11 mouse cellular contexts compared by ENCODE assay signal in genomic region chr10:43172066-43172465, GRCm38 (mm10). TPM values are rescaled to one million over a fixed set of nuclear protein-coding genes. Genes with fewer than 3 reads are reported as not detected.
DNase-seq lines count a peak whose midpoint lies in the region; ATAC-seq lines count a peak whose summit lies in the region.
"Had no signal": no experiment of that assay in that cellular context is flagged by ENCODE, and none has a peak within 500 bp of the region (broad histone marks: within the 10 kb centered on the region; RNA-seq: fewer than 3 reads in every experiment).

No protein-coding gene starts in this region.

- H3K4me1 ChIP-seq in embryonic facial prominence, embryonic 12.5 days: peaks cover 17% of the 10 kb centered on the region
- H3K4me1 ChIP-seq in hindbrain, embryonic 13.5 days (replicated peaks): peaks cover 53% of the 10 kb centered on the region
- peaks cover 31% of the 10 kb centered on the region for H3K4me1 ChIP-seq in midbrain, embryonic 16.5 days (ENCODE audit: control insufficient read depth, insufficient read depth, low read length)

- WGBS in embryonic facial prominence, embryonic 12.5 days: 2% methylated on average over 7 of the region's 7 CpGs
- 3% methylated on average over 7 of the region's 7 CpGs for WGBS in hindbrain, embryonic 13.5 days
- WGBS in midbrain, embryonic 16.5 days: 7% methylated on average over 7 of the region's 7 CpGs

- 0 out of 2 replicates have a peak overlapping the region, but pooled peaks have one; percentile 30 for H3K27ac ChIP-seq in embryonic facial prominence, embryonic 12.5 days
- no peak overlapping the region for H3K27ac ChIP-seq in hindbrain, embryonic 13.5 days
- no peak overlapping the region for H3K27ac ChIP-seq in midbrain, embryonic 16.5 days (ENCODE audit: low read length)

- peak; percentile 22 for DNase-seq in heart, adult 8-10 months (ENCODE audit: low spot score)
- no peak for DNase-seq in heart, postnatal 25 days (ENCODE audit: low spot score)
- no peak for DNase-seq in adrenal gland, adult 2 months
- no peak for DNase-seq in frontal cortex, postnatal 25 days (ENCODE audit: low spot score in 2 of 2)
- no peak for DNase-seq in lung, postnatal 25 days (ENCODE audit: low spot score)
- DNase-seq: kidney, postnatal 4 days had no signal

- no peaks in the 10 kb centered on the region for H3K36me3 ChIP-seq in embryonic facial prominence, embryonic 12.5 days
- no peaks in the 10 kb centered on the region for H3K36me3 ChIP-seq in hindbrain, embryonic 13.5 days
- H3K36me3 ChIP-seq in midbrain, embryonic 16.5 days (ENCODE audit: control insufficient read depth, insufficient read depth, low read length): no peaks in the 10 kb centered on the region

- no peaks in the 10 kb centered on the region for H3K9me3 ChIP-seq in embryonic facial prominence, embryonic 12.5 days
- H3K9me3 ChIP-seq in hindbrain, embryonic 13.5 days: no peaks in the 10 kb centered on the region
- H3K9me3 ChIP-seq in midbrain, embryonic 16.5 days (replicated peaks; ENCODE audit: control insufficient read depth, low read length, poor library complexity, severe bottlenecking): no peaks in the 10 kb centered on the region

- H3K4me2 ChIP-seq in embryonic facial prominence, embryonic 12.5 days (replicated peaks): peak overlapping the region; percentile 84
- peak overlapping the region; percentile 88 for H3K4me2 ChIP-seq in hindbrain, embryonic 13.5 days
- peak overlapping the region; percentile 82 for H3K4me2 ChIP-seq in midbrain, embryonic 16.5 days (ENCODE audit: low read length)

- no peak for ATAC-seq in embryonic facial prominence, embryonic 12.5 days (ENCODE audit: insufficient number of reproducible peaks, insufficient read depth, low FRiP score, low TSS enrichment)
- ATAC-seq in hindbrain, embryonic 13.5 days (ENCODE audit: low FRiP score): no peak
- ATAC-seq in midbrain, embryonic 16.5 days: no peak

- intact Hi-C loops in heart, postnatal 25 days (cut with DNase I): loop anchor here (5.0 kb wide), 4 partner anchors 100 to 200 kb away; no protein-coding TSS in a partner anchor

- no peaks in the 10 kb centered on the region; the same call in 1 of the 2 replicates for H3K27me3 ChIP-seq in embryonic facial prominence, embryonic 12.5 days
- H3K27me3 ChIP-seq in hindbrain, embryonic 13.5 days: 0 out of 2 replicates have a peak, but pooled peaks cover 3% of the 10 kb centered on the region
- no peaks in the 10 kb centered on the region for H3K27me3 ChIP-seq in midbrain, embryonic 16.5 days (ENCODE audit: control insufficient read depth, insufficient read depth, low read depth, low read length)

- peak overlapping the region; percentile 73 for H3K4me3 ChIP-seq in embryonic facial prominence, embryonic 12.5 days
- peak overlapping the region; percentile 94 for H3K4me3 ChIP-seq in hindbrain, embryonic 13.5 days
- peak overlapping the region; percentile 86 for H3K4me3 ChIP-seq in midbrain, embryonic 16.5 days (ENCODE audit: low read depth, low read length)
- H3K4me3 ChIP-seq: erythroblast, embryonic 14.5 days had no signal

- H3K9ac ChIP-seq in embryonic facial prominence, embryonic 12.5 days: no peak overlapping the region
- peak overlapping the region; percentile 99 for H3K9ac ChIP-seq in hindbrain, embryonic 13.5 days
- H3K9ac ChIP-seq in midbrain, embryonic 16.5 days (ENCODE audit: low read depth, low read length): peak overlapping the region; percentile 98

RNA-seq across cellular contexts. Expression of gene Sobp, which starts 2.3 kb away (rescaled TPM):
- 10 to 100 TPM; 13.3 to 17.7 (median 15.5) TPM for total RNA-seq in heart, adult 8-10 months (2022)
- total RNA-seq in heart, postnatal 25 days (2021): 10 to 100 TPM; 14.3 to 15.5 TPM
- 6.8 and 7.7 TPM in 2 replicates for polyA plus RNA-seq in embryonic facial prominence, embryonic 12.5 days (2016; fragmentation: Nextera tagmentation; extraction: Ambion mirVana)
- 12.2 and 13.2 TPM in 2 replicates for polyA plus RNA-seq in hindbrain, embryonic 13.5 days (2015; fragmentation: Nextera tagmentation; extraction: Ambion mirVana)
- 12.4 and 14.4 TPM in 2 replicates for polyA plus RNA-seq in midbrain, embryonic 16.5 days (2015; fragmentation: Nextera tagmentation; extraction: Ambion mirVana)
- total RNA-seq in adrenal gland, adult 2 months (2021): 1 to 10 TPM; 4.9 to 5.1 TPM
- polyA plus RNA-seq in adrenal gland, adult 2 months (2012; rRNA removed): 5.1 and 5.4 TPM in 2 replicates
- total RNA-seq: megakaryocyte progenitor cell, adult 5-6 weeks had no signal
- polyA plus RNA-seq: erythroblast, embryonic 14.5 days had no signal

RNA-seq across cellular contexts. Expression of gene 9030612E09Rik, which starts 2.4 kb away (rescaled TPM):
- 1 to 10 TPM; 2.7 to 3.3 (median 2.9) TPM for total RNA-seq in heart, adult 8-10 months (2022)
- 1 to 10 TPM; 2.7 to 3.6 TPM for total RNA-seq in heart, postnatal 25 days (2021)
- 1.8 and 2.1 TPM in 2 replicates for polyA plus RNA-seq in embryonic facial prominence, embryonic 12.5 days (2016; fragmentation: Nextera tagmentation; extraction: Ambion mirVana)
- polyA plus RNA-seq in hindbrain, embryonic 13.5 days (2015; fragmentation: Nextera tagmentation; extraction: Ambion mirVana): 2.7 and 2.8 TPM in 2 replicates
- 1.8 and 2.6 TPM in 2 replicates for polyA plus RNA-seq in midbrain, embryonic 16.5 days (2015; fragmentation: Nextera tagmentation; extraction: Ambion mirVana)
- under 1 TPM; 0.26 to 0.35 TPM for total RNA-seq in adrenal gland, adult 2 months (2021)
- polyA plus RNA-seq in adrenal gland, adult 2 months (2012; rRNA removed): 0.51 and 0.73 TPM in 2 replicates
- total RNA-seq: megakaryocyte progenitor cell, adult 5-6 weeks had no signal
- polyA plus RNA-seq: erythroblast, embryonic 14.5 days had no signal

RNA-seq across cellular contexts. Expression of gene Pdss2, which starts 49.2 kb away (rescaled TPM):
- total RNA-seq in heart, adult 8-10 months (2022): 10 to 100 TPM; 35.6 to 37.5 (median 36.0) TPM
- total RNA-seq in heart, postnatal 25 days (2021): 10 to 100 TPM; 31.4 to 32.7 TPM
- polyA plus RNA-seq in embryonic facial prominence, embryonic 12.5 days (2016; fragmentation: Nextera tagmentation; extraction: Ambion mirVana): 13.3 and 15.4 TPM in 2 replicates
- polyA plus RNA-seq in hindbrain, embryonic 13.5 days (2015; fragmentation: Nextera tagmentation; extraction: Ambion mirVana): 16.0 and 17.4 TPM in 2 replicates
- polyA plus RNA-seq in midbrain, embryonic 16.5 days (2015; fragmentation: Nextera tagmentation; extraction: Ambion mirVana): 16.8 and 21.6 TPM in 2 replicates
- total RNA-seq in adrenal gland, adult 2 months (2021): 10 to 100 TPM; 18.9 to 19.9 TPM
- polyA plus RNA-seq in adrenal gland, adult 2 months (2012; rRNA removed): 25.8 and 26.7 TPM in 2 replicates
